Mouse (Mus musculus) E14TG2a.4 (cell line): Measurements from ENCODE around the gene Rnf227.

Experiments
- CTCF ChIP-seq: conservative IDR thresholded peaks from 2 replicates; pipeline ENCODE4 v1.5.1; 2014; ENCODE audit warnings: low read length
- NANOG ChIP-seq: IDR thresholded peaks from 2 replicates; pipeline ENCODE4 v1.6.1; 2014; ENCODE audit warnings: borderline replicate concordance, low read length, mixed read lengths
- POU5F1 ChIP-seq: IDR thresholded peaks from 2 replicates; pipeline ENCODE4 v1.6.1; 2014; ENCODE audit warnings: low read length, borderline replicate concordance

DNA sequence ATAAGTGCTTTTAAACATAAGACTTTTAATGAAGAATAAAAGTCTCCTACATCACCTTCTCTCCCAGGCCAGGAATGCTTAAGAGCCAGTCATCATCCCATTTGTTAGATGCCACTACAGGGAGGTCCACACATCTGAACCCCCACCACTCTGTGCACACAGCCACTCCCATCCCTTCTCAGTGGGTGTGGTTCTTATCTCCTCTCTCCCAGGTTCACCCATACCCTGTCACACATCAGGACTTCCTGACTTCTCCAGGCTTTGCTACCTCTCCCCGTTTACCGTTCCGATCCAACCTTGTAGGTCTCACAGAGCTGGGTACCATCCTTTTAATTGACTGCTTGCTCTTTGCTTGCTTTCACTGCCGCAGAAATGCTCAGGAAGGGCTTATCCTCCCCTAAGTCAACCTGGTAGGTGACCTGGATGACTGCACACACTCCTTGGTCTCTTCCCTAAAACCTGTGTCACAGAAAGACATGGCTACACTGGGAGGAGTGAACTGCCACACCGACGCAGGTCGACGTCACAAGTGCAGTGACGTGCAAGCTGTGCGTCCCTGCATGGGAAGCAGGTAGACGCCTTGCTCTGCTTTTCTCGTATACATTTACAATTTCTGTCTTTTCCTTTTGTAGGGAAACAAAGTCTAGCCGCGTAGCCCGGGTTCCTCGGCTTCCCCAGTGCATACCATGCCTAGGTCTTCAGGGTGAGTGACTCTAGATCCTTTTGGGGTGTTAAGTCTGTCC lies 33.1 kb downstream of the Rnf227 start:
- TF ChIP-seq CTCF (no peak), NANOG (no peak), POU5F1 (no peak)
